Mouse (Mus musculus) kidney, postnatal 10 days (tissue): ENCODE measurements around the gene Anks3.
A peak's percentile ranks its signal among the peaks of the same experiment; 100 is the strongest.

Source experiments
- DNase-seq: peaks from one replicate; pipeline ENCODE4 v3.0.0; 2021; ENCODE audit warnings: mixed read lengths

The Anks3 gene

DNA sequence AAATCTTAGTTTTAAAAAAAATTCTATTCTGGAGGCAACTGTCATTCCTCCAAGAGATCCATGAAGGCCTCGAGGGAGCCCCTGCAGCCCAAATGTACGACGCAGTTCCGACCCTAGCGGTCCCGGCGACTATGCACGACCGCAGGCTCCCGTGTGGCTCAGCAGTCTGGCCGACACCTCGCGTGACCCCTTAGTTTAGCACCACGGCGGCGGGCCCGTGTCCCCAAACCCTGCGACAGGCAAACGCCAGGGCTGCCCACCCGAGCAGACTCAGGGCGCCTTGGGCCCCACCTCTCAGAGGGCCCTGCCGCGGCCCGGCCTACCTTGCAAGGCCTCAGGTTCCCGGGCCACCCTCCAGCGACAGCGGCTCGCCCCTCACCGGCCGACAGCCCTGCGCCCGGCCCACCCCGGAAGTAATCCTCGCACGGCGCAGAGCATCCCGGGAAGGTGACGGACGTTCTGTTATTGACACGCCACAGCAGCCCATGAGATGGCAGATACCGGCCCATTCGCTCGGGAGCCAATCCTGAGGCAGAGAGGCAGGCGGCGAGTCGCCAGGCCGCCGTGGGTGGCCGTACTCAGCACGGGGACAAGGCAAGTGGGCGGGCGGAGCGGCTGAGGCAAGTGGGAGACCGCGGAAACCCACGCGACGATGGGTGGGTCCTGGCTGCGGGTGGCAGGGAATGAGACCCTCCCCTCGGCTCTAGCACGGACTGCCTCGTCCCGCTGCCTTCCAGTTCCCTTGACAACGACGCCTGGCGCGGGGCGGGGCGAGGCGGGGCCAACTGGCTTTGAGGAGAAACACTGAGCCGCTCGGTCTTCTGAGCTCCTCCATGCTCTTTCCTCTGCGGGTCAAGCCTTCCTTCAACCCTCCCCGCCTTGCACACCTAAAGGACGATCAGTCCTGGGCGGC is at the start of gene Anks3:
TSS of gene Anks3 (minus strand) at position 409 of the 913 bp plus-strand sequence.
- DNase-seq: peak; percentile 98

DNA sequence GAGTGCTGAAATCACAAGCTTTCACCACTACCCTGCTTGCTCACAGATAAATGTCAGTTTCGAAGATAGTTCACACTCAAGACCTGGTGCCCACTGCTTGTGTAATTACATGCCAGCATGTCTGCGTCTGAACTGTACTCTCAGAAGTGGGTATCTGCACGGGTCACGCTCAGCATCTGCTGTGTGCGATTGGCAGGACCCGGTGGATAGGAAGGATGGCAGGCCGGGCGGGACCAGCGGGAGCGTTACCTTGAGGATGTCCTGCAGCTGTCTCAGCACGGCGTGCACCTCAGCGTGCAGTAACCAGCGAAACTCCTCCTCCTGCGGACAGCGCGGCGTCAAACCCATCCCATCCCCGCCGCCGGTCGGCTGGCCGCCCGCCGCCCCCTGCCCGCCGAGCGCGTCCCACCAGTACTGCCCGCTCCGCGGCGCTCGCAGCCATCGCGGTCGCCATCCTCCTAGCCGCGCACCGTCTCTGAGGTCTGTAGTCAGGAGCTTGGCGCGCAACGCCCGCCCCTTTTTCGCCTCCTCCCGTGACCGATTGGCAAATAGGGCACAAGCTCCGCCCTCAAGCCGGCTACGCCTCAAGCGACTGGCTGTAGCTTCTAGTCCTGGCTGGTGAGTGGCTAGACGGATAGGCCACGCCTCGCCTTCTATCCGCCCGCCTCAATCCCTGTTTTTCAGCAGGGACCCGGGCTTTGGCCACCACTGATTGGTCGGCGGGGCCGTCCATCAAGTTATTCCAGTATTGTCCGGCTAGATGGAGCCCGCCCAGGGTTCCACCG is 49.2 kb upstream of the Anks3 start, which contains the start of gene Rogdi:
TSS of gene Rogdi (minus strand) at position 500 of the 785 bp plus-strand sequence.
- peak; percentile 99 for DNase-seq

DNA sequence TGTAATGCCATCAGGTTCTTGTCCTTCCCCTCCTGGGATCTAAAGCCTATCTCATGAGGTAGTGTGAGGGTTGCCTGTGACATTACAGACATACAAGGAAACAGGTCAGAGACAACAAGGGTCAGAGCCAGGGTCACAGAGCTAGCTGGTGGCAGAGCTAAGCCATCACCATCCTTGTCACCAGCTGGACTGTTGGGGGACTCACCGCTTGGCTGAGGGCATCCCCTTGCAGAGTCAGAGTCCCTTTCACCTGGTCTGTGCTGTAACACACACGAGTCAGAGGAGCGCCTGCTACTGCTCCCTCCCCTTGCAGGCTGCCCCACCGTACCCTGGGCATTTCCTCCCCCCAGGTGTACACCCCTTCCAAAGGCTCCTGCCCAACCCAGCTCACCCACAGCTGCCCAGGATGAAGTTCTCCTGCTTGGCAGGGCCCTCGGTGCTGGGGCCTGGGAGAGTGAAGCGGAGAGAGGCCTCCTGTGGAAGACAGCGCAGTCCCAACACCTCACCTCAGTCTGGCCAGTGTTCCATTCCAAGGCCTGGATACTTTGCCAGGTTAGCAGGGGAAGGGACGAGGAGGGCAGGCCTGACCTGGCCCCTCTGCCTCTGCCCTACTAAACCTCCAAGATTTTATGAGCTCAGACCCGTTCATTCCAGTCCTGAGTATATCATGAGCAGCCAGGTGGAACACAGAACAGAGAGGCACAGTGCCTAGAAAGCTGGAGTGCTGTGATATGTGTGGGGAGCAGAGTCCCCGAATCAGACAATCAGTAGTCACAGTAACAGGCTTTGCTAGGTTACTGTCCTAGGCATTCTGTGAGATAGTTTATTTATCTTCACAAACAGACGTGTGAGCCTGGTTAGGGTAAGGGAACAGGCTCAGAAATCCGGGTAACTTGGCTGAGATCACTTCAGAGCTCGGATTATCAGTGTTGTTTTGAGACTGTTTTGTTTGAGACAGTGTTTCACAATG is 48.3 kb upstream of the Anks3 start:
- peak; percentile 44 for DNase-seq

GRCm38 (mm10) chr16:5011285-5011684 is 47.3 kb upstream of the Anks3 start:
- no peak for DNase-seq

DNA sequence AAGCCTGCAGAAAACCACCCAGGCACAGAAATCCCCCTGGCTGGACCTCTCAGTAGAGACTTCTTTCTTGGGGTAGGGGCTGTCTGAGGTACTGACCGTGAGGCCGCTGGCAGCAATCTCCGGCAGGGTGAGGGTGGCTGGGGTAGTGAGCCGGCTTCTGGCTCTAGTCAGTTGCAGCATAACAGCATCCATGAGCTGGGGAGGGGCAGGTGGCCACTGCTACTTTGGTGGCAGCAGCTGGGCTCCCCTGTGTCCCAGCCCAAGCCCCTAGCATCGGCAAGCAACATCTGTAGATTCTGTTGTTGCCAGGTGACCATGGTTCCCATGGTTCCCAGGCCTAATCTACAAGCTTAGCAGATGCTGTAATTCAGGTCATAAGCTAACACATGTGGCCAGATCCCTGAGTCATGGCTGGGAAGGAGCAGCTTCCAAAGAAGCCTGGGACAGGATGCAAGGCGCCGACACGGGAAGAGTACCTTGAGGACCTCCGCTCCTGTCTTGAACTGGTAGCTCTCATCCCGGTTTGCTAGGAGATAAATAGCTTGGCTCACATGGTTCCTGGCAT is 46.4 kb upstream of the Anks3 start:
- DNase-seq: no peak

- no peak for DNase-seq
Measured at GRCm38 (mm10) chr16:5008076-5008475, 44.1 kb upstream of the Anks3 start.

DNA sequence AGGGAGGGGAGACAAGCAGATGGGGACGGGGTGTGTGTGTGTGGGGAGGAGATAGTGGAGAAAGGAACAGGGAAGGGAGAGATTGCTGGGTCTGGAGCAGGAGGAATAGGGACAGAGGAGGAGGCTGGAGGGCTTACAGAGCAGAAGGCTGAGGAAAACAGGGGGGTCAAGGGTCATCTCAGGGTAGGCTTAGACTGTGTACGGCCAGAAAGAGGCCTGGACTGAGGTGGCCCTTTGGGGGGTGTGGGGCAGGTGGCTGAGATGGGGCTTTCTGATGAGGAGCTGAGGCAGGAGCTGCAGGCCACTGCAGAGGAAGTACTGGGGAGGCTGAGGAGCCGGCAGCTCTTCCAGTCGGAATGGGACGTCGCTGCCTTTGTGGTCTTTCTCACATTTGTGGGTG is 43.5 kb upstream of the Anks3 start:
- DNase-seq: no peak

- peak; percentile 82 for DNase-seq
Measured at GRCm38 (mm10) chr16:5007067-5007466, 43.1 kb upstream of the Anks3 start, which contains the start of gene Smim22. Gene Smim22, plus strand, starts transcription at chr16:5007288.

- no peak for DNase-seq
Measured at GRCm38 (mm10) chr16:5000611-5001010, 36.6 kb upstream of the Anks3 start.

DNA sequence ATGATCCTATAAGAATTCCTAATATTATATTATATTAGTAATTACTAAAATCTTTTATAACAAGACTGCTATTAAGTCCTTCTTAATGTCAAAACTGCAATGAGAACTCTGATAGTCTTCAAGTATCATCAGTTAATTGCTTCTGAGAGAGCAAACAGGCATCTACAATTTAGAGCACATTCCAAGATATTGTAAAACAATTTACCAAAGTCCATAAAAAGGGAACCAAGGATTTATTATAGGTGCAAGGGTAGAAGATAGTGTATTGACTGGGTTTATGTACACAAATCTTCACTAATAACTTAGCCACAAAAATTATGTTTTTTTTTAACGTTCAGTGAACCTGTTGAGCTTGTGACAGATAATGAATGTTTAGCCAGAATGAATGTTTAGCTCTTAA is 35.0 kb upstream of the Anks3 start:
- DNase-seq: no peak

- peak; percentile 40 for DNase-seq
Measured at GRCm38 (mm10) chr16:4997553-4997952, 33.5 kb upstream of the Anks3 start, which contains the start of gene Sept12. Gene Sept12, minus strand, starts transcription at chr16:4997852.

GRCm38 (mm10) chr16:4993276-4993675 is 29.3 kb upstream of the Anks3 start:
- no peak for DNase-seq

GRCm38 (mm10) chr16:4984717-4985116 is 20.7 kb upstream of the Anks3 start:
- DNase-seq: no peak

- DNase-seq: peak; percentile 58
Measured at GRCm38 (mm10) chr16:4979755-4980380, 15.9 kb upstream of the Anks3 start.

DNA sequence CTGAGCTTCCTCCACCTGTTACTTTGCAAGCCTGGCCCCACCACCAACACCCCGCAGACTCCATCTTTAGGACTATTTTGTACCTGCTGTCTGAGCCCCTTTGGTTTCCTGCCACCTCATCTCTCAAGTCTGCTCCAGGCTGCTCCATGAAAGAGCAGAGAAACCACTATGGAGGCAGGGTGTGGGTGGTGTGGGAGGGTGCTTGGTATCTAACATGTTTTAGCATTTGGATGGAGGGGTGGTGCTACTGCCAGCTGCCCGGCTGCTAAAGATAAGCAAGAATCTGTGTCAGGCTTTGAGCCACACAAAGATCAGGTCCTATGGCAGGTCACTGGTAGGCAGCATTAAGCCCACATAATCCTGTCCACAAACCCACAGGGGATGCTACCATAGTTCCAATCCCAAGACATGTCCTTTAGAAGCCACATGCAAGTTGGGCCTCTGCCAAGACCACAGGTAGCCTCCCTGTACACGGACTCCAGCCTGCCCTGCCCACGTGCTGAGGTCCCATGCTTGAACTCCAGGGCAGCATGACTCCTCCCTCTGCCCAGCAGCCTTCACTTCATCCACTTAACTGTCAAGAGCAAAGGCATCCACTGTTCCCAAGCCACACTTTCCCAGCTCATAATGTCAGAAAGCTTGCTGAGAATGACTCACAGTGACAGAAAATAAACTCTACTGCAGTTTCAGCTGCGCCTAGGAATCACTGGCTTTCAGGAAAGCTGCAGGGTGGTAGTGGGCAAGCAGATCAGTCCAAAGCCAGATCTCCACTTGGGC is 14.5 kb upstream of the Anks3 start:
- peak; percentile 47 for DNase-seq

GRCm38 (mm10) chr16:4976180-4976579 is 12.2 kb upstream of the Anks3 start:
- peak; percentile 3 for DNase-seq

- DNase-seq: peak; percentile 1
Measured at GRCm38 (mm10) chr16:4974521-4974920, 10.5 kb upstream of the Anks3 start.

DNA sequence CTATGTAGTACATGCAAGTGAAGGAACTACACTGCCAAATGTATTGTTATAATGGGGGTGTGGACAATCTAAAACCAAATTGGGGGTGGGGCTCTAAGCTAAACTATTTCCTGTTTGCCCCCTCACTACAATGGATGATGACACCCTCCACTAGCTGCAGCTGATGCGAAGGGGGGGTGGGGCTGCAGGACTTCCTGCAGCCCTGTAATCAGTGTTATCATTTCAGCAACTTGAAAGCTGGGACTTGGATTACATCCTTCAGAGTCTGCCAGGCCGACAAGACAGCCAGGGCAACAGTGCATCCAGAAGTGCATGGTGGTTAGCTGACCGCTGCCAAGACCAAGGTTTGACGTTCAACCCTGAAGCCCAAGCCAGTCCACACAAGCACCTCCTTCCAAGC is 7.6 kb upstream of the Anks3 start:
- DNase-seq: peak; percentile 56

DNA sequence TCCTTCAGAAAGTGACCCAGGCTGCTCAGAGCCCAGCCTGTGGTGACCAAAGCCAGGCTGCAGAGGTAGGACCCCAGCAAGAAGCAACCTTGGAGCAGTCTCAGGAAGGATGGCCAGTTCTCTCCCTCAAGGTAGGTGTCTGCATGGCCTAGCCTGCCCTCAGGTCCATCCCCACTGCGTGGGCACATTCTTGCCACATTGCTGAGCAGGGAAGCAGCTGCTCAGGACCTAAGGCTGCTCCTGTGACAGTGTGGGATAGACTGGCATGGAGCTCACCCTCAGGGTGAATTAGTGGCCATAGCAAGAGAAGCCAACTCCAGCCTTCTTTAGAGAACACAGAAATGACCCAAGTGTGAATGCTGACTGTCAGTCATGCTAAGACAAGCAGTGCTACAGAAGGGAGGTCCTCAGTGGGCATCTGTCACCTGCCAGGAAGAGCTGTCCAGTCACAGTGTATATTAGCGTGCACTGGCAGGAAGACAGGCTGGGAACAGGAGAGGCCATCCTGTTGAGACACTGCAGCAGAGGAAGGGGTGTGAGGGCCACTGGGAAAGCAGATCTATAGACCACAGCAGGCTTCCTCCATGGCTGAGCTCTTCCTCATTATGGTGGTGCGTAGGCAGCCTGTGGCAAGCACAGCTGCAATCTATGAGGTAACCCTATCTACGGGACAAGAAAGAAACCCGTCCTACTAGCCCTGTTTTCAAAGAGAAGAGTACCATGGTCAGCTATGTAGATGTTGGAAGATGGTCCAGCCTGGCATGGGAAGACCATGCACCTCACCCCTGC is 5.2 kb upstream of the Anks3 start:
- DNase-seq: peak; percentile 6

- DNase-seq: no peak
Measured at GRCm38 (mm10) chr16:4968426-4968825, 4.4 kb upstream of the Anks3 start.
